Mouse (Mus musculus) kidney, adult 8-10 months (tissue): Measurements from ENCODE around the gene Aldh3a1.

Experiments used
- DNase-seq, 2 experiments: peaks; one replicate each; pipeline ENCODE4 v3.0.0; 2022

The Aldh3a1 gene

DNA sequence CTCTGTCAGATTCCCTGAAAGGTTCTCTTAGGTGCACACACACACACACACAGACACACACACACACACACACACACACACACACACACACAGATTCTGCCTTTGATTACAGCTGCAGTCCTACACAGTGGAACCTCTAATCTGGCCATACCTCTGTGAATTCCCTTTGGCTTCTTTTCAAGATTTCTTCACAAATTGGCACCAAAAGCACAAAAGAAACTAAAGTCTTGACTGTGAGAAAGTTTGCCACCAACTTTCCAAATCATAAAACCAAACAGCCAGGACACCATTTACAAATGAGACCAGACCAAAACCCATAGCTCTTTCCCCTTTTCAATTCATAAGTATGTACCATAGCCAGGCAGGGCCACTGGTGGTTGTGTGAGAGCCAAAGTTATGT is 9.4 kb upstream of the Aldh3a1 start:
- DNase-seq = no peak

DNA sequence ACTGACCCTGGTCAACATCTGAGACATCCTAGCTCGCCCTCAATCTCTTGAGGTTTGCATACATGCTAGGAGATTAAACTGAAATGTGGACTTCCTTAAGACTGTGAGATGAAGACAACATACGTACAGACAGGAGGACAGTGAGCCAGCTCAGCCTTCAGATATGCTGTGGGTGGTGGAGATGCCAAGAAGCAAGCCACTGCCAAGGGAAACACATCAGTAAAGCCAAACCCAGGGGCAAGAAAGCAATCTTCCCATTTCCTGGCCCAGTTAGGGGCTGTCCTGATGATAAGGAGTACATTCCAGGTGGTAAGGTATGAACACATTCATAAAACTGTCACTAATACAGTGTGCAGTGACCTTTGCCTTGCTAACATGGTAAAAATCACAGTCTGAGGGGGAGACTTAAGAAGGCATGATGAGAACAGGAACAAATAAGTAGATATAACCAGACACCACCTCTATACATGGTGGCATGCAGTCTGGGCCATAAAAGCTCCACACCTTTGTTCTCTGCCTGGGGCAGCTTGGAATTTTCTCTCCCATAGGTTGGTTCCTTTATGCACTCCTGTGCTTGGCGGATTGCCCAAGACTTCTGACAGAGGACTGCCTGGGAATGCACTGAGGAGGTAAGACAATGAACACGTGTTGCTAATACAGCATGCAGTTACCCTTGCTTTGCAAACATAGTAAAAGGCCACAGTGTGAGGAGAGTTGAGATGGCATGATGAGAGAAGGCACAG is 7.5 kb upstream of the Aldh3a1 start:
- DNase-seq = no peak

DNA sequence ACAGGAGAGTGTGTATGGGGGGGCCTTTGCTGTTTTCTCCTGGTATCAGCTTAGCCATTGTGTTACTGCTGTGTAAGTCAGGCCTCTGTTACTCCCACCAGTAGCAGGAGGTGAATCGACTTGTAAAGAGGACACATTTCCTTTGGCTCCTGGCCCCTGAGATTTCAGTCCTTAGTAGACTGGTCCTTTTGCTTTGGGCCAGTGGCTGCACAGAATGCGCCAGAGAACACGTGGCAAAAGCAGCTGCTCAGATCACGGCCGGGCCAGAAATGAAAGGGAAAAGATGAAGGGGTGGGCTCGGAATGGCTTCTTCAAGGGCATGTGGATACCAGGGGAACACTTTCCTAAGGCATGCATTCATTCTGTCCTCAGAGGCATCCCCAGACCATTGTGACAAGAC is 5.2 kb upstream of the Aldh3a1 start:
- no peak for DNase-seq

DNA sequence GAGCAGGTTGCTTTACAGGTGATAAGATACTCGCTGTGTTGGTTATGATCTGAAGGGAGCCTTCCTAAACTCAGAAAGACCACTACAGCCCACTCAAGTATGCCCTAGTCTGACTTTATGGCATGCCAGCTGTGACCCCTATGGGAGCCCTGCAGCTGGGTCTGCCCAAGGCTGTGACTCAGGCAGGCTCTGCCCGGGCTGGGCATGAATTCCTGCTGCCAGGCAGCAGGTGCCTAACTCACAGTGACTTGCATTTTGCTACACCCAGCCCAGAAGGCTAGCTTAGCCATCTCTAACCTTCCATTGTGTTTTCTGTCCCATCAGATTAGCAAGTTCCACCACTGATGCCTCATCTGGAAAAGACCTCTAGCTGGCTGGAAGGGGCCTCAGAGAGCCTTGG is 4.5 kb upstream of the Aldh3a1 start:
- DNase-seq = no peak

DNA sequence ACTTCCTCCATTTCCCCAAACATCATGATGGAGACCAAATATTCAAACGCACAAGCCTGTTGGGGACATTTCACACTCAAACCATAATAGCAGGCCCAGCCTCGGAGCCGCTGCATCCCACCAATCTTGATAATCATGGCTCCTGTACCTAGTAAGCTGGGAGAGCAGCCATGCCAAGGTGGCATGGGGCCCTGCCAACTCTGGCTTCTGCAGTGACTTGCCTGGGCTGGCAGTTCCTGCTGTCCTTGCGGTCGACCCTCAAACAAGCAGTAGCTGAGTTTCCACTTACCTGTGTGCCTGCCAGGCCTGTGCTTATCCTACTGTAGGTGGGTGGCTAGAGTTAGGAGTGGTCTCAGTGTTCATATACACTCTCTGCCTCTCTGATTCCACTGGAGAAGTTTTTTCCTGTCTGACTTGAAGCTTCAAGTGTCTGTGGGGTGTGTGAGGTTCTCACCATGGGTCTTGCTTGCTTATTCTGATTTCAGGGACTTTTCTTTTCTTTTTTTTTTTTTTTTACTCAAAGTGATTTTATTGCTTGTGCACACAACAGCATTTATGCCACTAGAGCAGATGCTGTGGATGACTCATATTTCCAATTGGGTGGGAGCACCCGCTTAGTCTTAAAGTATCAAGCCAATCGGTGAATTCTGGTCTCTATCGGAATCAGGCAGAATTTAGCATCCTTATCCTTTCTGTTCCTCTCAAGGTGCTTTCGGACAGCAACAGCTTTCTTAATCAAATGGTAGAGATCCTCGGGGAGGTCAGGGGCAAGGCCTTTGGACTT is 2.0 kb upstream of the Aldh3a1 start:
- DNase-seq = no peak

DNA sequence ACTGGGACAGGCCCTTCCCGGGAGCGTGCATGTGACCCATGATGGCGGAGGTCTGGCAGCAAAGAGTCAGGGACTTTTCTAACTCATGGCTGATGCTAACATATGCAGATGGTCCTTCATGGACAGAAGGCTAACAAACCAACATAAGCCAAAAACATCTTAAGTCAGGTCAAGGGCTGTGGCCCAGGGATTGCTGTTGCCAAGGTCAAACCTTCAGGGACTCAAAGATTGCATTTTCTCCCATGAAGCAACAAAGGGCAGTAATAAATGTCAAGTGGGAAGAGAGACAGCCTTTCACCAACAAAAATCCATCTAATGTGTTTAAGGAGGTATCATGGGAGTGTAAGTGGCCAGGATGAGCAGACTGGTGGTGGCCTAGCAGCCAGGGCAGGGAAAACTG is 1.2 kb upstream of the Aldh3a1 start:
- peak; percentile 18 to 21 for DNase-seq

DNA sequence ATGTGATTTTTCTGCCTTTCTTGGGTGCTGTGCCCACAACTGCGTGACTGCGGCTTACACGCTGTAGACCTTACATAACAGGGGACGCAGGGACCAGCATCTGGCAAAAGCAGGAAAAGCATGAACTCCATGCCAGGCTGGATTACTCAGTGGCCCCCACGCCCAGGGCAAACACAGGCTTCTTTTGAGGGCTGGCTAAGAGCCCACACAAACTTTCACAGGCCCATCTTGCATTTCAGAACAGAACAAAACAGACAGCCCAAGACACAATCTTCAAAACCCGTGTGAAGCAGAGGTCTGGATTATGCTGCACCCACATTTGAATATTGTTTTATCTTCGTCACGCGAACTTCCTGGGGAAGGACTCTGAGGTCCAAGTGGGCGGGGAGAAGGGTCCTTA is 979 bp downstream of the Aldh3a1 start:
- no peak for DNase-seq

DNA sequence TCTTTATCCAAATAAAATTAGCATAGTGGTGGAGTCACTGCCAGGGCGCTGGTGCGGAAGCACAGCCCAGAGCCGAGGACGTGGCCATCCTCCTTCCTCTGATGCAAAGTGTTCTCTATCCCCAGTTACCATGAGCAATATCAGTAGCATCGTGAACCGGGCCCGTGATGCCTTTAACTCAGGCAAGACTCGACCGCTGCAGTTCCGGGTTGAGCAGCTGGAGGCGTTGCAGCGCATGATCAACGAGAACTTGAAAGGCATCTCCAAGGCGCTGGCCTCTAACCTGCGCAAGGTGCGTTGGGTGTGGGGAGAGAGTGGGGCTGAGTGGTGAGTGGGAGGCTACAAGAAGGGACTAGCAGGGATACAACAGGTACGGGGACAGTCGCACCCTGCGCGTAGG is 4.8 kb downstream of the Aldh3a1 start:
- no peak for DNase-seq

DNA sequence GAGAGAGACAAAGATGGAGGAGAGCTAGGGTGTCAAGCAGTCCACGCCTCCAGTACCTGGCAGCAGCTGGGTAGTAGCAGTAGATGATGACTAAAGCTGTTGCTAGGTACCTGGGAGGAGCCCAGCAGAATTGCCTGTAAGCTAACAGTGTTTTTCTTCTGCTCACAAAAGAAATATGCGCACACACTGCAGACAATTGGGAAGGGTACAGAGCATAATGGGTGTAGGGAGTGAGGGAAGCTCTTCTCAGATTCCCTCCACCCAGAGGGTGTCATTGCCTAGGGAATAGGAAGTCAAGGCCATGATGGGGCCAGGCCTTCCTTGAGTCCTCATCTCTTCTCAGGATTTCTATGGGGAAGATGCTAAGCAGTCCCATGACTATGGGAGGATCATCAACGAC is 8.6 kb downstream of the Aldh3a1 start:
- DNase-seq = no peak

DNA sequence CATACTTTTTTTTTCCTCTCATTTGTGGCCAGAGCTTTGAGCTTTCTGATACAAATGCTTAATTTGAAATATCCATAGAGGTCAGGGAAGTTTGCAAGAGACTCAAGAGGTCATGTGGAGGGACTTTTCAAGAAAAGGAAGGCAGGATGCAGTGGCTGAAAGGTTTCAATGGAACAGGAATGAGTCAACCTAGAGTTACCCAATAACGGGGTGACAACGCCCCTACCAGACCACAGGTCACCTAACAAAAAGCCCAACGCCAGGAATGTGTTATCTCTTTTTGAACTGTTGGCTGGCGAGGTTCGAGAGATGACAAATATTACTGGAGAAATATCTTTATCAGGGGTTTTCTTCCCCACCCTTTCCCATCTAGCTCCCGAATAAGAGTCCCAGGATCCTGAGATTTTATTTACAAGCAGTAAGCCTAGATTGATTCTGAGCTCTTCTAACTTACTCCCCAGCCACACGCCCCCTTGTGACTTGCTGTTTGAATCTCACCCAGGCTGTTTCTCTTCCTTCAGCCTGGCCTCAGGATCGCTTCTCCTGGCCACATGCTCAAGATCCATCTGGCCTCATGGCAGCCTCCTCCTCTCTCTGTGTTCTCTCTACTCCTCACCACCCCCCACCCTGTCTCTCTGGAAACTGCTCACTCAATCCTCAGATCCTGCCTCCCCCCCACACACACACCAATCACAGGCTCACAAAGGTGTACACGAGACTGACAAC is 13.0 kb downstream of the Aldh3a1 start:
- DNase-seq = no peak

DNA sequence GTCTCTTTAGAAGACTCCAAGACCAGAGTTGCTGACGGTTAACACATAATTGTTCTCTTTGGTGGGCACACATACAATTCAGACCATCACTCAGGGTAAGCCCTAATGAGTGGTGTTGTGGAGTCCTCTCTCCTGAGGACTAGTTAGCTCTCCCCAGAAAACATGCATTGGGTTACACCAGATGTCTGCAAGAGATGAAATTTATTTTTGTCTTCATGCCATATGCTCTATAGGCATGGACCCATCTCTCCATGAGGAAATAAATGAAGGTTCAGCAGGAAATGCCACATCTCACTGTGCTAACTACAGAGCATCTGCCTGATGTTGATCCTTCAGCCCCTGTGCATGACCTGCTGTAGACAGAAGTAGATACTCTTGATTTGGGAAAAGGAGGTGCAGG is 14.7 kb downstream of the Aldh3a1 start:
- no peak for DNase-seq

DNA sequence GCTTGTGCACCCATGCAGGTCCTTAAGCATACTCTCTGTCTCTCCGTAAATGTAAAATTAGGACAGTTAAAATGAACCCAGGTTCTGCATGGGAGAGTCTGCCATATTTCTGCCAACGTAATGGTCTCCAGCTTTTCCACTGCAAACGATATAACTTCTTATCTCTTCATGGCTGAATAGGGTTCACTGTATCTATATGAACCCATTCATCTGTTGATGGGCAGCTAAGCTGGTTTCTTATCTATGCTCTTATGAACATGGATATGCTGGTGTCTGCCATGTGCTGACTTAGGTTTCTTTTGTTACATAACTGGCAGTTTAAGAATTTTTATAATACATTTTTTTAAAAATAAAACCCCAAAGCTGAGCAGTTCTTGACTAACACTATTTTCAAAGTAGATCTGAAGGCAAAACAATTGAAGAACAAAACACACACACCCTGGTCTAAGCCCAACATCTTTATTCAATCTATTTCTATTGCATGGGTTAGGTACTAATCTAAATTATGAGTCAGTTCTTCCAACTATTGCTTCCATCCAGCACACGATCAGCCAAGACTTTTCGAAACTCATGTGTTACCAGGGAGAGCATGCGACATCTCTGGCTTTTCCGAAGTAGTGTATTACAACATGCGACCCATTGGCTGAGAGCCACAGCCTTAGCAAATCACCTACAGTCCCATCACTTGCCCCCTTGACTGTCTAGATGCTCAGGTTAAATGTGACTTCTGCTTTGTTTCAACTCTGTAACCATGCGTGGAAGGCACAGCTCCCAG is 15.8 kb downstream of the Aldh3a1 start:
- no peak for DNase-seq

DNA sequence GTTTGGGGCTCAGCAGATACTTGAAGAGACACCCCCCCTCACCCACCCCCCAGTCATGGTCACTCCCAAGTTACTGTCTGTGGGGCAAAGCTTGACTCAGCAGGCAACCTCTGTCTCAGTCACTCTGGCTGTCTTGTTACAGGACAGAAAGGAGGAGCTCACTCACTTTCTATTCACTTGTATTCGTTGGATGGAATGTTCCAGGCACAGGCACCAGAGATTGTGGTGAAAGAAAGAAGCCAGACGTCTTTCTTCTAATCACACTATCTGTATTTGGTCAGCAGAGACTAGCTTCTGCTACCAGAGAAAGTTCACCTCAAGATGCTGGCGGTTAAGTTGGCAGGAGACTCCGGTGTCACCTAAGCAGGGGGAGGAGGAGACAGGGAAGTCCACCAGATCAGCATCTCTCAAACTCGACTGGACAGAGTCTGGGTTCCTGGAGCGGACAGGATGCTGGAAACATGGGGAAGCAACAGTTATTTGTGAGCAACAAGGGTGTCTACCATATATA is 17.0 kb downstream of the Aldh3a1 start:
- DNase-seq = no peak

DNA sequence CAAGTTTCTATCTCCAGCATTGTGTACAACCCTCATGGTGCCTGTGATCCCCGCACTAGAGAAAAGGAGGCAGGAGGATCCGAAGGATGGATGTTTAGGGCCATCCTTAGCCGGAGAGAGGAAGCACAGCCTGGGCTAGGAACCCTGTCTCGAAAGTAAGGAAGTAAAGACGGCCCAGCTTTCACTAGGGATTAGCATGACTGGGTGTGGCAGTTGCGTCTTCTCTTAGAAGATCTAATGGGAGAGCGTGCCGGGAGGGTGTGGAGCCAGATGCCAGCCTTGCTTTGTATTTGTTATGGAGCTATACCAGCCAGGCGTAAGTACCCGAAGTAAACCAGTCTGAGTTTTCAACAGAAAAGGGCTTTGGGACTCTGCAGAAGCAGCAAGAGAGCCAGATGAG is 17.6 kb downstream of the Aldh3a1 start:
- DNase-seq = no peak

DNA sequence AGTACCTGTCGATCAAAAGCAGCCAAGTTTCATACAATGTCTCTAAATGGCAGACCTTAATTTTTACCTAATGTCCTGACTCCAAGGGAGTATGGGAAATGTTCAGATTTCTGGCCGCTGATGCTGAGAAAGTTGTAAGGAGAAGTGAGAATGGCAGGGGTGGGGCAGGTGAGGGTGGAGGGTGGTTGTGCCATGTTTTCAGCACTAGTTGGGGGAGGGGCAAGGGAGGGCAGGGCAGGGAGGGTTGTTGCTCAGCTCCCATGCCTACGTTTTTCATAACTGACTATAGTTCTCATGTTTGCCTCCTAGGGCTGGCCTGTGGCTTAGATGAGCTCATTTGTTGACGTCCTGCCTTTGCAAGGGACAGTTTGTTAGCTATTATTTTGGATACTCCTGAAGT is 18.2 kb downstream of the Aldh3a1 start:
- DNase-seq = no peak

DNA sequence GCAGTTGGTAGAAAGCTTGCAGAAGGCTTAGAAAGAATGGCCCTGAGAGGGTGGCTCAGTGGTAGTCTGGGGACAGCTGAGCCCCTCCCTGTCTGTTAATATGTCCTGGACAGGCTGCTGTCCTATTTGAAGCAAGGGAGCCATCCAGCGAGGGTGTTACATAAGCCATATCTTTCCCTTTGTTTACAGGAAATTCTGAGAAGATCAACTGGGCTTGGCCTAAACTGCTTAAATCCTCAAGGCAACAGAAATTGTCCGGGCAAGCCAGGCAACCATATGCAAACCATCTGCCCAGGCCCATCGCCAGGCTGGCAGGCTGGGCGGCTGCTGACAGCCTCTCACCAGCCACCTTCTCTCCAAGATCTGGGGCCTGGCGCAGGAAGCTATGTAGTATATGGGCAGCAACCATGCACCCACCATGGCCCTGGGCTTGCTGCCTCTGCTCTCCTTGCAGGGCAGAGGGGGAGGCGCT is 18.6 kb downstream of the Aldh3a1 start:
- no peak for DNase-seq

DNA sequence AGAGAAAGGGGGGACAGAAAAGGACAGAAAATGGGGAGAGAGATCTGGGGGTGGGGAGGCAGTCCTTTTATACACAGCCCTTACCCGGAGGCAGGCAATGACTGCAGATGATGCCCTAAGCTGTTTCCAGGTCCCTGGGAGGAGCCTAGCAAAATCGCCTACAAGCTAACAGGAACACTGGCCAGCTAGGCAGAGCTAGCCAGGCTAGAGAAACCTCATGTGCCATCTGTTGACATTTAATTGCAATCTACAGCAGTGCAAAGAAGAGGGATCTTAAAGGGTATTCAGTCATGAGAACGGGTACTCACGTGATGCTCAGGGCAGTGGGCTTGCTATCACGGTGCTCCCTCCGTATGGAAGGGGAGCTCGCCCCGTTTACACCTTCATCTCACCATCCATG is 20.5 kb downstream of the Aldh3a1 start:
- DNase-seq = no peak

DNA sequence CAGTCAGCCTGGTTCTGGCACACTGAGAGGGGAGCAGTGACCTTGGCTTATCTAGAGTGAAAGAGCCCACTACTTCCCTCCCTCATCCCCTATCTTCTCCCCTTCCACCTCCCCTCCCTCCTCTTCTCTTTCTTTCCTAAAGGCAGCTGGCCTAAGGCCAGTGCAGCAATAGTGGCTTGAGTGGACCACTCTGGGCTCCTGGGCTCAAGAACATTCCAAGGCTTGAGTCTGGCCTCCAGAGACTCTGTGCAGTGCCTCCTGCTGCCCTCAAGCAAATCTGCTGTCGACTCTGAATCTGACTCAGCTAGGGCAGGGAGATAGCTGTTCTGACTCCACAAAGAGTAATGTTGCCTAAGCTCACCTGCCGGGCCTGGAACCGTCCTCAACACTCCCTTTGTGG is 21.1 kb downstream of the Aldh3a1 start:
- DNase-seq = no peak

DNA sequence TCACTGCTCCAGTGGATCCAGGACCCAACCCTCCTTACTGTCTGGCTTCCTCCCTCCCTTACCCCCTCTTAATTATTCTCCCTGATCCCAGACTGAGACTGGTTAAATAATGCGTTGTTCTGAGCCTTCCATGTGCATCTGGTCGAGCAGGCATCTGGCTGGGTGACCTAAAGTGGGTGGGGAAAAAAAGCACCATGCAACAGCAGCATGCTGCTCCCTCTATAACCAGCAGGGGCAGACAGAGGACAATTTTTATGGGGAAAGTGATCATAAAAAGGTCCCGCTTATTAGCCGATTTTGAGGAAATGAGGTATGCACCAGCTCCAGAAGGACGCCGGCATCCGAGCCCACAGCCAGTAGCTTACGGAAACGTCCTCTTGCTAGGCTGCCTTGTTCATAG is 24.0 kb downstream of the Aldh3a1 start:
- DNase-seq = peak; percentile 33 to 66

DNA sequence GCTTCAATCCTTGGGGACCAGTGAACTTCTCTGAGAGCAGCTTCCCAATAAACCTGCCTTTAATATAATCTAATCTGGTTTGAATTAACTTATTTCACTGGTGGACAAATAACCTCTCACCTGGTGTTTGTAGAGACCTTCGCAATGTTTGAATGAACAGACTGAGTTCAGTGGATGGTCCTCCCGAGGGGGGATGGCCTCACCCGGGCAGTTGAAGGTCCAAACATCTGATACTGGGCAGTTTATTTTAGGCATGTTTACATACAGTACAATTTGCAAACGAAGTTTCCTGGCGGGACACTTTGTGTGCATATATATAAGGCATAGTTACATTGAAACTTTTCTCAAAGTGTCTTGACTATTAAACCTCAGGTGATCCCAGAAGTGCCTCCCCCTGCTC is 26.8 kb downstream of the Aldh3a1 start:
- DNase-seq = no peak

DNA sequence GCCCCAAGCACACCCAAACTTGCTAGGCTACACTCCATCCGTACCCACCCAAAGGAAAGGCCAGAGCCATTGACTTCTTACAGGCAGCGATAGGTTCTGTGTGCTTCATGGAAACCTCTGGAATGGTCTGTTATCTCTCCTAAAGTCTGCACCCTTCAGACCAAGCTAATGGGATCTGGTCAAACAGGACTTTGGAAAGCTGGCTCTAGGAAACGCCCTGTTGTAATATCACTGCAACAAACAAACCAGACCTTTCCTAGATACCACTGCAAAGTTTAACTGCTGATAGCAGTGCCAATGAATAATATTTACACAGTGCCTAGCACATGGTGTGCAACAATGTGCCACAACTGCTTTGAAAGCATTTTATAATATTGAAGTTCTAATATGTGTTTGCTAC is 28.7 kb downstream of the Aldh3a1 start:
- DNase-seq = no peak

DNA sequence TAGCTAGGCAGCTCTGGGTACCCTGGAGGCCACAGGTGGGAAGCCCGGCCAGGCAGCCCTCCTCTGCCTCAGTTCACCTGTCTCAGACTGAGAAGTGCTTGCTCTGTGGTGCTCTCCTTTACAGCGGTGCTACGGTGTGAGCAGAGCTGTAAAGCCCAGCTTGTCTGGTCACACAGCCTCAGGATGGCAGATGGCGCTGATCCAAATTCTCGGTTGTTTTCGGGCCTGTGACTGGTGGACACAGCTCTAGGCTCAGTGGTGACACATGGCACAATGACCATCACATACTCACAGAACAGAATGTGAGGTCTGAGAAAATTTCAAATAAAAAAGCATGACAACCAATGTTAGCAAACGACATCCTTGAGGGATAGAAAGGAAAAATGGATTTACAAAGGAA is 37.1 kb downstream of the Aldh3a1 start:
- no peak for DNase-seq

DNA sequence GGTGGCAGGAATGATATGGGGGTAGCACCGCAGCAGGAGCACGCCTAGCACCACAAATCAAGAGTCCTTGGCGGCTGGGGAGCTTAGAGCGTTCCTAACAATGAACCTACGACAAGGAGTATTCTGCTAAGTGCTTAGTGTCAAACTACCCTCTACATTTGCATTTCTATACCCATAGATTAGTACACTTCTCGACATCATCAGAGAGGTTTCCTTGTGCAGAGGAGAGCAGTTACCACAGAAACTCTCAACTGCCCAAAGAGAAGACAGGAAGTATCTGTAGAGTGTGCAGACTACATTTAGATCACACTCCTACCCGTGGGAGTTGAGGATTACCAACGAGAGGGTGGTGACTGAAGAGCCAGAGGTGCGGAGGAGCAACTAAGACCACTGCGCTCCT is 44.4 kb downstream of the Aldh3a1 start:
- no peak for DNase-seq
